Mouse (Mus musculus): Measurements from ENCODE around the gene Susd6.
"Not testable (repeated sequence)": the region's sequence is repeated elsewhere in the genome, so short reads cannot be mapped to it uniquely, and the experiment has no call there.

The Susd6 gene

DNA sequence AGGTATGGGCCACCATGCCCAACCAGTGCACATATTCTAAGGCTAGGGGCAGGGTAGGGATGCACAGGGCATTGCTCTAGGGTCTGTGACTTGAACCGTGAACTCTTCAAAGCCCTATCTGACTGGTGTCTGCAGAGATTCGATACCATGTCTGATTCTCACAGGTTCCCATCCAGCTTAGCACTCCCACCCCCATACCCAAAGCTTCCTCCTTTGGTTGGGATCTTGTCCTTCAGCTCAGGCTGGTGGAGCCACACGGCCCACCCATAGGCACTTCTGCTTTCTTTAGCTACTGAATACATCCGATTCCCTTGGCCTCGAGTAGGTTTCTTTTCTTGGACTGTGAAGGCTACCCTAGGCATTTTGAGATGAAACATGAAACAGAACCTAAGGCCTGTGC, 5.3 kb upstream of the Susd6 start:
- DNase-seq (ENCODE audit: low read depth, low spot score) = no peak

DNA sequence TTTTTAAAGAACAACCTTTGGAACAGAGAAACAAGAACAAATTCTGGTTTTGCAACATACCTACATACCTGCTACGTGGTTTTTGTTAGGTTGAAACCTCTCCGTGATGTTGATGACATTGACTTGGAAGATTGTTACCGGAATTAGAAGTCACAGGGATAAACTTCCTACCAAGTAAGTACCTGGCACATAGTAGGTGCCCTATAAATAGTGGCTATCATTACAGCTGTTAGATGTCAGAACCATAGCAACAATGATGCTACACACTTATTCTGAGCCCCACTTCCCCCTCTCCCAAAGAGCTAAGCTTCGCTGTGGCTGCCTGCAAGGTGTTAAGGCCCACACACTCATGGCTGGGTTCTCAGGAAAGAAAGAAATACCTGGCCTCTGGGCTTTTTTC, 4.7 kb upstream of the Susd6 start:
- no peak for DNase-seq (ENCODE audit: low read depth, low spot score)

DNA sequence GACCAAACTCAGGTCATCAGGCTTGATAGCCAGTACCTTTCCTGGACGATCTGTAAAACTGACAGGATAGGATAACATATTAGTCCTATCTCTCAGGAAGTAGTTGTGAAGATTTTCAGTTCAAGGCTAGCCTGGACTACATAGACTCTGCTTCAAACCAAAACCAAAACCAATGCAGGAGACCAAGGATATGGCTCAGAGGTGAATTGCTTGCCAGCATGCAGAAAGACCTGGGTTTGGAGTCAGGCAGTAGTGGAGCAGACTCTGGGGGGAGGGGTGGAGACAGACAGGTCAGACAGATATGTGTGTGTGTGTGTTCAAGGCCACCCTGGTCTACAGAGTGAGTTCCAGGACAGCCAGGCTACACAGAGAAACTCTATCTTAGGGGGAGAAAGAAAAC, 3.7 kb upstream of the Susd6 start:
- DNase-seq (ENCODE audit: low read depth, low spot score) = no peak

DNA sequence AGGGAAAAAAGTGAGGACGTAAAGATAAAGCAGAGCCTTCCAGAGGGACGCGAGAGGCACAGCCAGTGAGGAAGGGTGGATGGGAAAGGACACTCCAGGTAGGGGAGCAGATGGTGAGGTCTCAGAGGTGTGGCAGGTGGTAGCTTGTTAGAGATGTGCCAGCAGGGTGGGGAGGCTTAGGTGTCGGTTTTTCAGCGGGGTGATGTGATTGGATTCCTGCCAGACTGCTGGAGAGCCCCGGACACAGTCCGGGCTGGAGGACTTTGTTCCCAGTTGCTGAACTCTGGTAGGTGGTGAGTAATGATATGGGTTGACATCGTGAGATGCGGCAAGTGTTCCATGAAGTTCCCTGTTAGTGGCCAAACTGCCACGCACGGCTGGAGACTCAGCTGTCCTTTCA, 2.7 kb upstream of the Susd6 start:
- no peak for DNase-seq (ENCODE audit: low read depth, low spot score)

DNA sequence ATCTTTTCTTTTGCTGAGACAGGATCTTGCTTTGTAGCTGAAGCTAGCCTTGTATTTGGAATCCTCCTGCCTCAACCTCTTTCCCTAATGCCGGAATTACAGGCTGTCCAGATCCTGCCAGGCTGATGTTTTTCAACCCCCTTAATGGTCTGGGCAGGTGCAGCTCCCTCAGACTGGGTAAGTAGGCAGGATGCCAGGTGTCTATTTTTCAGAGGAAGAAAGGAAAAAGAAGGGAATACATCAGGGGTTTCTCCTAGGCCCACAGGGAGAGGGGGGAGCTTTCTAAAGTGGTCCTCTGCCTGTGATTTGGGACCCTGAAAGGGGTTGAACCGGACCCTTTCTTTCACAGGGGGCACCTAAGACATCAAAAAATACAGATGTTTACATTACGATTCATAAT, 2.1 kb upstream of the Susd6 start:
- DNase-seq (ENCODE audit: low read depth, low spot score) = no peak

DNA sequence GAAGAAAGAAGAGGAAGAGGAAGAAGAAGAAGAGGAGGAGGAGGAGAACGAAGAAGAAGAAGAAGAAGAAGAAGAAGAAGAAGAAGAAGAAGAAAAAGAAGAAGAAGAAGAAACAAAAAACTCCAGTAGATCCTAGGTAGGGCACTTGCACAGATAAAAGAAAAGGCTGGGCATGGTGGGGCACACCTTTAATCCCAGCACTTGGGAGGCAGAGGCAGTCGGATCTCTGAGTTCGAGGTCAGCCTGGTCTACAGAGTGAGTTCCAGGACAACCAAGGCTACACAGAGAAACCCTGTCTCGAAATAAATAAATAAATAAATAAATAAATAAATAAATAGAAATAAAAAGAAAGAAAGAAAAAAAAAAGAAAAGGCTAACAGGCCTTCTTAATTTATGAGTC, 1.0 kb upstream of the Susd6 start:
- DNase-seq (ENCODE audit: low read depth, low spot score) = not testable (repeated sequence)

DNA sequence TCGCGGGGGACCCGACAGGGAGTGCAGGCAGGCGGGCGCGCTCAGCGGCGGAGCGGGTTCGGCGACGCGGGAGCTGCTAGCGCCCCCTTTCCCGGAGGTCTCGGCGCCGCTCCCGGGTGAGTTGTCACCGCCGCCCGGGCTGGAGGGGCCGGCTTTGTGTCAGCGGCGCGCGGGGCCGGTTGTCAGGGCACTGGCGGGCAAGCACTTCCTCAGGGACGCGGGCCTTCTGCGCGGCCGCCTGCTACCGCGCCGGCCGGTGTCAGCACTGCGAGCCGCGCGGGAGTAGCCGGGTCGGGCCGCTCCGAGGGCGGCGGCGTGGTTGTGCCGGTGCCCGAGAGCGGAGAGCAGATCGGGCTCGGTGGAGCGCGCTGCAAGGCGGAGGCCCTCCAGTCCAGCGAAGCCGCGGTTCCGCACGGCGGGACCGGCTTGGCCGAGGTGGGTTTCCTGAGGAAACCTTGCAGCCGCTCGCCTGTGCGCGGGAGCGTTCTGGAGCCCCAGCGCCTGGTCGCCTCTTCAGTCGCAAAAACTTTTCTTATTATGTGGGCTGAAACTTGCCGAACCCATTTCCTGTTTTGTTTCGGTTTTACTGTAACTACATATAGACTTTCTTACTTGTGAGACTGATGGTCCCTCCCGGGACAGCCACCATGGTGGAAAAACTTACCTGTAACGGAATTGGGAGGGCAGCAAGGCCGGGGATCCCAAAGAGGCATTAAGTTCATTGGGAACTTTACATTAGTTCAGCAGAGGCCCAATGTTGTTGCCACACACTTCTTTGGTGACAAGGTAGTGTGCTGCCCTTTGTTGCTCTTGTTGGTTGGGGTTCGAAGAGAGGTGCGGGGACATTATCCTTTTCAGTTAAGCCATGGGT, 625 bp downstream of the Susd6 start:
- no peak for DNase-seq (ENCODE audit: low read depth, low spot score)

DNA sequence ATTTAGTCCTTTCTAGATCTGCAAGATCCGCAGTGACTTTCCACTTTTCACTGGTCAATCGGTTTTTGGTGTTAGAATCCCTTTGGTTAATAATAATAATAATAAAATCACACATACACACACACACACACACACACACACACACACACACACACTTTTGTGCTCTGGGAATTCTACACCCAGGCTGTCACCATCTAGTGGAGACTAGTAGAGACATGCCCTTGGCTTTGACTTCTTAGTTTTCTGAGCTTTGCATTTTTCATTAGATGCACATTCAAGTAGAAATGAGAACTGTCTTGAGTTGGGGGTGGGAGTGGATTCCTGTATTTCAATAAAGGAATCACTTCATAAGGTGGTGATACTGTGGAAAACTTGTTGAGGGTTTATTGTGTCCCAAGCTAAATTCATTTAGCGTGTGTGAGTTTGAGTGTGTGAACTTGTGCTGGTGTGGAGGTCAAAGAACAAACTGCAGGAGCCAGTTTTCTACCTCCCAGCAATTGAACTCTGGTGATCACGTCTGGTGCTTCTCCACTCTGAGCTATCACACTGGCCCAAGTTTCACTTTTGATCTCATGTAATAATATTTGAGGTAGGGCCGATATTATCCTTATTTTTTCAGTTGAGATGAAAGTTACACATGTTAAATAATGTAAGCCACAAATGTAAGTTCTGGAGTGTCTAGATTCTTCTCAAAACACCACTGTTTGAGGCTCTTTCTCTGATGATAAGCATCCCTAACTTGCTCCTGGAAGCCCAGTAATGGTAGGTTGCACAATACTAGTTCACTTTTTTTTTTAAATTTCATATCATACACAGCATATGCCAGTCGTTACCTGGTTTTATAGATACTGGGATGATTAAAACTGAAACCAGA, 1.5 kb downstream of the Susd6 start:
- DNase-seq (ENCODE audit: low read depth, low spot score) = no peak

DNA sequence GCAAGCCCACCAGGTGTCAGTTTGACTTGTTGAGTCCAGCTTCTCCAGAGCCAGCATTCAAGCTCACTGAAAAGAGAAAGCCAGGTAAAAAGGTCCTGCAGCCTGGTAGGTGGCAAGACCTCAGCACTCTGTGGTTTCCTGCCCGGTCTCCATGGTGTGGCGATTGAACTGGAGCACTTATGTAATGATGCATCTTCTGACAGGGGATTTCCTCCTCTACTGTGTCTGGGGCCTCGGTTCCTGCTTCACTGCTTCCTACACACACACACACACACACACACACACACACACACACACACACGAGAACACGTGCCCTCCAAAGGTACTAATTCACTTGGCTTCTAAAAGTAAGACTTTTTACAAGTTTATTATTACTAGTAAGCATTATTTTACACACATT, 2.6 kb downstream of the Susd6 start:
- DNase-seq (ENCODE audit: low read depth, low spot score) = no peak

DNA sequence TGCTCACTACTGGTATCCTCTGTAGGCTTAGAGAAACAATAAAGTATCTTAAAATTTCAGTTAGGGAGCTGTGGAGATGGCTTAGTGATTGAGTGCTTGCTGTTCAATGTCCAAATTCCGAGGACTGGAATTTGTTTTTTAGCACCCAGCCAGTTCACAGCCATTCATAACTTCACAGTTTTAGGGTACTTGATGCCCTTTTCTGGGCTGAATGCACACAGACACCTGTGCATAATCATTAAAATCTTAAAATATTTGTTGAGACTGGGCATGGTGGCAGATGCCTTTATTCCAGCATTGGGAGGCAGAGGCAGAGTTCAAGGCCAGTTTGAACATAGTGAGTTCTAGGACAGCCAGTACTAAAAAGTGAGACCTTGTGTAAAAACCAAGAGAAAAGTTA, 3.2 kb downstream of the Susd6 start:
- DNase-seq (ENCODE audit: low read depth, low spot score) = no peak

DNA sequence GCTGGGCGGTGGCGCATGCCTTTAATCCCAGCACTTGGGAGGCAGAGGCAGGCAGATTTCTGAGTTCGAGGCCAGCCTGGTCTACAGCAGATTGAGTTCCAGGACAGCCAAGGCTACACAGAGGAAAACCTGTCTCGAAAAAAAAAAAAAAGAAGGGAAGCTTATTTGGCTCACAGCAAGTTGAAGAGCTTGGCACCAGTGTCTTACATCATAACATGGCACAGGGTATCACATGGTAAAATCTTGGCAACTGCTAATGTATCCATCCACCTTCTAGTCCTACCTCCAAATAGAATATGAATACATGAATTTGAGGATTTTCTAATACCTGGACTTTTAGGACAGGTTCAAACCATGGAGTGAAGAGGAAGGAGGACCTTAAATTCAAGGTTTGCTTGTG, 4.2 kb downstream of the Susd6 start:
- DNase-seq (ENCODE audit: low read depth, low spot score) = no peak

DNA sequence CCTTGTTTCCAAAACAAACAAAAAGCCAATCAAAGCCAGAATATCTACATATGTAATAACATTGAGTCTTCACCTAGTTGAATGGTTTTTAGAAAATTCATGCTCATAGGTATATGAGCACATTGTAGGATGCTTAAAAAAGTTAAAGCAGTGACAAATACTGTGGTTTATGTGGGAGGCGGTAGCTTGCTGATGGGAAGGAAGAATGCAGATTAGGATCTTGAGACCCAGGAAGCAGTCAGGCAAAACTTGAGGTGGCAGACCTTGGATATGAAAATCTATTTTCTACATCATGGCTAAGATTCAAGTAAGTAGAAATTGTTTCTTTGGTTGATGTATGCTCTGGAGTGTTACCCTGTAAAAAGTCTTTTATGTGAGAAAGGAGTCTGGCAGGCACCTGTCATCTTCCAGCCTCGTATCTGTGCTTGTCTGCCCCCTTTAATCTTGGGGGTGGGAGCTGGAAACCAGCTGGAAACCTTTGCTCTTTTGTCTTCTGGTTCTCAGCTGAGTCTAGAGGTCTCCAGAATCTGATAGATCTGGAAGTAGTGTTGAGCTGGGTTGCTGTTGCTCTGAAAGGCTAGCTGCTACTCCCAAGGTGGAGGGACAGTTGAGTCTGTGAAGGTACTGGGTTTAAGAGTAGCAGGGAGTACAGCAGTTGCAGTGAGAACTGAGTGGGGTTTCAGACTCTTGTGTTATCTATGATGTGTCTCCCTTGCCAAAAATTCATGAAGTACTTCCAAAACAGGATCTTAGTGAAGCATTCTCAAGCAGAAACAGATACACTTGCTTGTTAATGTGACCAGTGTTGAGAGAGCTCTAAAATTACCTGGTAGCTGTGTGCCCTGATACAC, 4.8 kb downstream of the Susd6 start:
- no peak for DNase-seq (ENCODE audit: low read depth, low spot score)

DNA sequence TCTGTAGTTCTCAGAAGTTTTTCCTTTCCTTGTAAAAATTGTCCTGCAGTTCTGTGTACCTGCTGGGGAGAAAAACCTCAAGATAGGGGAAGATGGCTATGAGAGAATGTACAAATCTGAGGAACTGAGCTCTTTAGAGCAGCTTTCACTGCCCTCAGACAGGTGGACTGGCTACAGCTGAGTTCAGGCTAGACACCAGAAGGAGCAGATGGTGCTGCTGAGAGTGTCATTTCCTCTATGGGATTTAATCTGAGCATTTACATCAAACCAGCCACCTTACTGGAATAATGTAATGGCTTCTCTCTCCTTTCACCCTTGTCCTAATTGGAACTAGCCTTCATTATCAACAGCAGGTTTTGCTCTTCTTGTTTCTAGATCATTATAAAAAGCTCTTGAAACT, 8.0 kb downstream of the Susd6 start:
- DNase-seq (ENCODE audit: low read depth, low spot score) = no peak

DNA sequence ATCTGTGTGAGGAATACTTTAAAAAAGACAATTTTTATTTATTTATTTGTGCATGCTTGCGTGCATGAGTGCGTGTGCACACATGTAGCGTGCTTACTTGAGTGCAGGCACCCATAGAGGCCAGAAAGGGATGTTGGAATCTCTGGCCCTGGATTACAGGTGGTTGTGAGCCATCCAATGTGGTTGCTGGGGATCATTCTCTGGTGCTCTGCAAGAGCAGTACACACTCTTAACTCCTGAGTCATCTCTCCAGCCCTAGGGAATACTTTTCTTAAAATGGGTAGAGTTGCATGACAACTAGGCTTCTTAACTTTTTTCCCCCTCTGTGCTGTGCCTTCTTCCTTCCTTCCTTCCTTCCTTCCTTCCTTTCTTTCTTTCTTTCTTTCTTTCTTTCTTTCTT, 9.8 kb downstream of the Susd6 start:
- no peak for DNase-seq (ENCODE audit: low read depth, low spot score)

DNA sequence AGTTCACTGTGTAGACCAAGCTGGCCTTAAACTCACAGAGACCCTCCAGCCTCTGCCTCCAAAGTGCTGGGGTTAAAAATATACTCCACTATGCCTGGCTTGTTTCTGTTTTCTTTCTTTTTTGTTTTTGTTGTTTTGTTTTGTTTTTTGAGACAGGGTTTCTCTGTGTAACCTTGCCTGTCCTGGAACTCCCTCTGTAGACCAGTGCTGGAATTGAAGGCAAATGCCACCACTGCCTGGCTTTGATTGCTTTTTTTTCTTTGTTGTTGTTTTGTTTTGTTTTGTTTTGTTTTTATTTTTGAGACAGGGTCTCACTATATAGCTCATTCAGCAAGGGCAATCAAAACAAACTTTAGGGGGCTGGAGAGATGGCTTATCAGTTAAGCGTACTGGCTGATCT, 11.1 kb downstream of the Susd6 start:
- no peak for DNase-seq (ENCODE audit: low read depth, low spot score)

DNA sequence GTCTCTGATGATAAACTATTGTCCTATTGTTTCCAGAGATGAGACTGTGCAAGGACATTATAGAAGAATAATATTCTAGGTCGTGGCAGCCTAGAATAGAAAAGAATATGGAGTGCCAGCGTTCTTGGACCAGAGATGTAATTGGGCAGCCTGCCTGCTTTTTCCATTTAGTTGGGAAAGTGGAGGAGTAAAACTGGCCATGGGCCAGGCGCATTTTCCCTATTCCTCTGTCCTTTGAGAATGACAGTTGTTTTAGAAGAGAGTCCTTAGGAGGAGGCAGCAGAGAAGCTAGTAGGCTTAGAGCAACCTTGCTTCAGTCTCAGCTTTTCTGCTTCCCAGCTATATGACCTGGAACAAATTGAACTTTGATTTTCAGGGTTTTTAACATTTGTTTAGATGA, 13.6 kb downstream of the Susd6 start:
- no peak for DNase-seq (ENCODE audit: low read depth, low spot score)

DNA sequence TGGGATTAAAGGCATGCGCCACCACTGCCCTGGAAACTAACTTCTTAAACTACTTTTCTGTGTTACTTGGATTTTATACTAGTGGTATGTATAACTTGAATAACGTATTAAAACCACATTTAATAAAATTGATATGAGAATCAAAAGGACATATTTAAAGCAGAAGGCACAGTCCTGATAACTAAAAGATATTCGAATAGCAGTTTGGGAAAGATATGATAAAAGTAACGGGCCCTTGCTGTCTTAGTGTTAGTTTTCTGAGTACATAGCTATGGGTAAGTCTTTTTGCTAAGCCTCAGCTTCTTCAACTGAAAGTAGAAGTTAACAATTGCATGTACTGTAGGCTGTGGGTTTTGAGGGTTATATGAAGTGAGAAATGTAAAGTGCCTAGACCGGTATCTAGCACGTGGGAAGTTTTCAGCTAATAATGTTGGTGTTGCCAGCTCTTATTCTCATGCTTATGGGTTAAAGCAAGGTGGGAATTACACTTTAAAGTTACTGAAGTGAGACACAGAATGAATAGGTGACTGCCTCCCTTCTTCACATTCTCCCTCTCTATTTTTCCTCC, 14.6 kb downstream of the Susd6 start:
- no peak for DNase-seq (ENCODE audit: low read depth, low spot score)

DNA sequence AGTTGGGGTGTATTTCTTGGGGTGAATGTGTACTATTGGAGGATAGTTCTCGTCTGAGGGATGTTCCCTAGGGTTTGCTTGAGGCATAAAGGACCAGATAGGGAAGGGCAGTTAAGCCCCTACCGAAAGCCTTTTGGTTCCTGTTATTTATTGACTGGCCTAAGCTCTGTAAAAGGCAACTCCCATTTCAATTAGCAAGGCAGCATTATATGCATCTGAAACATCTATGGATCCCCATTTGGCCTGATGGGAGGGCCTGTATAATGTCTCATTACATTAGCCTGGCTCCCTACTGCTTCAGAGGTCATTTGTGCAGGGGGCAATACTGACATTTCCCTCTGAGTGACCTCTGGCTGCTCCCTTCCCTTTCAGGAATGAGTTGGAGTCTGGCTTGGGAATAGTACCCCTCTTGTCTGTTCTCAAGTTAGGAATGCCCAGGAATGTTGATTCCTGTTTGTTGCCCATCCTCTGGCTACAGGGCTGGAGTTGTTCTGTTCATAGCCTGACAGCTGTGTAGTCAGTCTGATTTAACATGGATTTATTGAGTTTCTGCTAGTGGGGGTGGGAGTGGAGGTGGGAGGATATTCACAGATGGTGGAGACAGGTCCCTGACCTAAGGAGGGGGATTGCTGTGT, 17.3 kb downstream of the Susd6 start:
- no peak for DNase-seq (ENCODE audit: low read depth, low spot score)

DNA sequence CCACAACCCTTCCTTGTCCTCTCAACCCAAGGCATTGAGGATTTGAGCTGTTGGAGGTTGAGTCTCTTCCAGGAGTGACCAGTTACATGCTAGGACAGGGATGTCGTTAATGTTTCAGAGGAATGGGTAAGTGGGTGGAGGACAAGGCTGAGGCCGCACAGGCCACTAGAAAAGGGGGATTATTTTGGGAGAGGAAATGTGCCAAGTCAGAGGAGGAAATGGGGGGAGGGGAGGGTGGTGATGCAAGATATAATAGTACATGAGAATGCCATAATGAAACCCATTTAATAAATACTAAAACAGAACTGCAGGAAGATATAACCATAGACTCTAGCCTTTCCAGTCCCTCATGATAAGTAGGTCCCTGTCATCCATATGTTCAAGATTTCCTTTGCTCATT, 19.7 kb downstream of the Susd6 start:
- DNase-seq (ENCODE audit: low read depth, low spot score) = no peak

DNA sequence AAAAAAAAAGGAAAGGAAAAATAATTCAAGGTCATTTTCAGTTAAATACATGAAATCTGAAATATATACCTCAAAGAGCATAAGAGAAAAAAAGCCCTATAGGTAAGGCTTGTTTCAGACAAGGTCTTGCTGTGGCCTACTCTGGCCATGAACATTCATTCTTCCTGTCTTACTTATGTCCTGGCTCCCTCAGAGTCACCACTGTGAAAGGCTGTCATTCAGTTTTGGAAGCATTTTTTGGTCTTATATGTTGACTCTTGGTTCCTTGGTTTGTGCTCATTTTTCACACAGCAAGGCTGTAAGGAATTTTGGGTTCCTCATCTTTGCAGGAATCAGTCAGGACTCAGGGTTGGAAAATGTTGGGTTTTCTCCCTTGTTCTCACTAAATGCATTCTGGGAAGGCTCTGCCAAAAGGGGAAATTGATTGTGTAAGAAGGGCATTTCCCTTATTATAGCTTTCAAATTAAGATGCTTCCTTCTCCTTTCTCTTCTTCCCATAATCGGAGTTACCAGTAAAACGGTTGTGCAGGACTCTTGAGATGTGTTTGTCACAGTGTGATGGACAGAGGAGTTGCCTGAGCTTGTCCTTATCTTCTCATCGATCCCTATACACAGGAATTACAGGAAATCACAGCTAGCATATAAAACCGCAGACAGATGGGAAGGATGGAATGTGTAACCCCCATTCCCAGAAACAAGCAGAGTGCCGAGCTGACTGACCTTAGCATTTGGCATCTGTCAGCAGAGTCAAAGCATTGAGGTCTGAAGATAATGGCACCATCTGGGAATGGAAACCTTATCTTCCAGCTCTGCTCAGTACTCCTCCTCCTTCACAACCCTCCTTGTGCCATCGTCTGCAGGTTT, 21.6 kb downstream of the Susd6 start:
- DNase-seq (ENCODE audit: low read depth, low spot score) = no peak
